Mouse (Mus musculus) megakaryocyte, embryonic 14.5 days (primary cell): ENCODE measurements around the gene Pald1.

Experiments used
- FLI1 ChIP-seq: IDR thresholded peaks from 2 replicates; pipeline ENCODE4 v1.6.1; 2012; ENCODE audit warnings: low read length, inconsistent platforms, mixed read lengths
- GATA1 ChIP-seq: IDR thresholded peaks from 3 replicates; pipeline ENCODE4 v1.6.1; 2012; ENCODE audit warnings: mixed read lengths, low read length, inconsistent platforms, borderline replicate concordance

GRCm38 (mm10) chr10:61365902-61366301, 17.4 kb downstream of the Pald1 start:
- TF ChIP-seq GATA1 (no peak), FLI1 (no peak)
